Mouse (Mus musculus) kidney, postnatal 36 days (tissue): Measurements from ENCODE around the gene Tspan32.
A peak's percentile ranks its signal among the peaks of the same experiment; 100 is the strongest.

Experiments
- DNase-seq, 2 experiments: peaks; one replicate each; pipeline ENCODE4 v3.0.0; 2021 to 2022; ENCODE audit warnings: mixed read lengths in 2 of 2

The Tspan32 gene

GRCm38 (mm10) chr7:143034519-143035450 is 29.9 kb downstream of the Tspan32 start:
- DNase-seq = no peak

DNA sequence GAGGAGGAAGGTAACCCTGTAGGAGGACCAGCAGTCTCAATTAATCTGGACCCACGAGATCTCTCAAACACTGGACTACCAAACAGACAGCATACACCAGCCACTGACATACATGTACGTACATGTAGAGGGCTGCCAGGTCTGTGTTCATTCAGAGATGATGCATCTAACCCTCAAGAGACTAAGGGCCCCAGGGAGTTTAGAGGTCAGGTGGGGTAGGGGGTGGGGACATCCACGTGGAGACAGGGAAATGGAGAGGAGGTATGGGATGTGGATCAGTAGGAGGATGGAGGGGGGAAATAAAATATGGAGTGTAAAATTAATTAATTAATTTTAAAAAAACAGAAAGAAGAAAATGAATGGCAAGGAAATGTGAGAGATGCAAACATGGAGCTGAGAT is 31.9 kb downstream of the Tspan32 start:
- DNase-seq = no peak

DNA sequence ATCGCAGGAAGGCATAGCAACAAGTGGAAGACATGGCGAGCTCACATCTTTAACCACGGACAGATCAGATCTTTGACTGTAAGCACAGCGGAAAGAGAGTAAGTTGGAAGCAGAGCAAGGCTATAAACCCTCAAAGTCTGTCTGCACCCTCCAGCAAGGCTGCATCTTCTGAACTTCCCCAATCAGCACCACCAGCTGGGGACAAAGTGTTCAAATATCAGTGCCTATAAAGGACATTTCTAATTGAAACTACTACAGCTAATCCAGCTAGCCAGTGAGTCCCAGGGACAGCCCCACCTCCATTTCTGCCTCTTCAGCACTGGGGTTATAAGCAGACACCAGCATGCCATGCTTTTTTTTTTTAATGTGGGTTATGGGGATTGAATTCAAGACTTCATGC is 32.5 kb downstream of the Tspan32 start:
- no peak for DNase-seq

DNA sequence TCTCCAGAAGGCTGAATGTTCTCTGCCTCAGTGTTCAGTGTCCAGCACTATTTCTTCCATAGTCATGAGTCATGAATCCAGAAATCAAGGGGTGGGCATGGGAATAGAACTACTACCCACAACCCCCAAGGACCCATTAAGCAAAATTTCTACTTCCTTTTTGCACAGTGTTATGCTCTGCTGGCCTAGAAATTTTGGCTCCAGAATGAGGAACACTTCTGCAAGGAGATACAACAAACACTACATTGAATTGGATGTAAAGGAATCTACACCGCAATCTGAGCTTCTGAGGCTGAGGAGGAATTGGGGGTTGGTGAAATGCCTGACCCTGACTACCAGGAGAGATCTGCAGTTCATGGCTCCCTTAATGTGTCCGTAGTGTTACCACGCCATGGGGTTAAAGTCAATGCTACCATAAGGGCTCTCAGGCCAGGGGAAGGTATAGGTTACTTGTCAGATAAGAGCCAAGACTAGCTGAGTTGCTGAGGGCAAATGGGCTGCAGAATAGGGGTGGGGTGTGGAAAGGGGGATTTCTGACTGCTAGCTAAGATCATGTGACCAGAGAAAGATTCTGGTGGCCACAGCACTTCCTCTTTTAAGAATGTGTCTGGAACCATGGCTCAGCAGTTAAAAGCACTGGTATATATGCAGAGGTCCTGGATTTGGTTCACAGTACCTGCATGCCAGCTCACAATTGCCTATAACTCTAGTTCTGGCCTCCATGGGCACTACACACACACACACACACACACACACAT is 33.5 kb downstream of the Tspan32 start:
- DNase-seq = no peak

GRCm38 (mm10) chr7:143040561-143040960 is 35.7 kb downstream of the Tspan32 start:
- DNase-seq = no peak

- DNase-seq = no peak
Measured at GRCm38 (mm10) chr7:143041138-143041822, 36.4 kb downstream of the Tspan32 start.

- DNase-seq = peak; percentile 84 to 90
Measured at GRCm38 (mm10) chr7:143042089-143042488, 37.2 kb downstream of the Tspan32 start.

DNA sequence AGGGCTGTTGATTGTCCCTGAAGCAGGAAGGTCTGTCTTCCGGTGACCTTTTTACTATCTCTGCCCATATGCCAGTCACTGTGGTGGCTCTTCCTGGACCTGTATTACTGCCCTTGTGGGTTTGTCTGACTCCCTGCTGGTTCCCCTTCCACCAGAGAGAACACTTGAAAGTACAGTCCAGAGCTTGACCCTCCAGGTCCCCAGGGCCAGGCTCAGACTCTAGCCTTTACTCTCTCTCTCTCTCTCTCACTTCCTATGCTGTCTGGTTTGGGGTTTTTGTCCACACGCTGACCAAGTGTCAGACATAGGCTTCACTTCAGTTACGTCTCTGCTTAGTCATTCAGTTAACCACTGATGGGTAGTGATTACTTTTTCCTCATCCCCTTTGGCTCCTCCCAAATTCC is 38.1 kb downstream of the Tspan32 start:
- DNase-seq = no peak

DNA sequence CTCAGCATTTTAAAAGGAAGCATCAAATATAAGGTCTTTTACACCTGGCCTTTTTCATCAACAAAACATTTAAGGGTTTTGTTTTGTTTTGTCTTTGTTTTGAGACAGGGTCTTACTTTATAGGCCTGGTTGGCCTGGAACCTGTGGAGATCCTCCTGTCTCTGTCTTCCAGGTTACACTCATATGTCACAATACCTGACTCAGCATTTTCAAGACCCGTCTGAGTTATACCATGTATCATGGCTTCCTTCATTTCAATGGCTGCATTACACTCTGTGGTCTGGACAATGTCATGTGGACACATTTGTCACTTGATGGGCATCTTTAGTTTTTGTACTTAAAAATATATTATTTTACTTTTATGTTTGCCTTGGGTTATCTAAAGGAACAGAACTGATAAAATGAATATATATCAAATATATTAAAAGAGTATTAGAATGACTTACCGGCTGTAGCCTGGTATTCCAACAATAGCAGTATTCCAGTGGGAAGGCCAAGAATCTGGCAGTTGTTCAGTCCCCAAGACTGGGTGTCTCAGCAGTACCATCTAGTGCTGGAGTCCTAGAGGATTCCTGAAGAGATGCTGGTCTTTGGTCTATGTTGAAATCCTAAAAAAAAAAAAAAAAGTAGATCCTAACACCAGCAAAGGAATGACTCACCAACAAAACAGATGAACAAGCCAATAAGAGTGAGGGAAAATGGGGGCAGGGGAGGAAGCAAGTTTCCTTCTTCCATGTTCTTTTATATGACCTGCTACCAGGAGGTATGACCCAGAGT is 39.4 kb downstream of the Tspan32 start:
- no peak for DNase-seq

DNA sequence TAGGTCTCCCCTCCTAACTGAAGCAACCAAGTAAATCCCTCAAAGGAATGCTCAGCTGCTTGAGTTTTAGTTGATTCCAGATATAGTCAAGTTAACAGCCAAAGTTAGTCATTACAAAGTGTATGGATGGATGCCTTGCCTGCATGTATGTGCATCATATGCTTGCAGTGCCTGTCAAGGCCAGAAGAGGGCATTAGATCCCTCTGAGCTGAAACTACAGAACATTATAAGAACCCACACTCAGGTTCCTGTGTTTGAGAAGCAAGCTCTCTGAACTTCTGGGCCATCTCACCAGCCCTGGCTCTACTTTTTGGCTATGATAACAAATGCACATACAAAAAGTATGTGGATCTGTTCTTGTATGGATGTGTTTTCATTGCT is 40.0 kb downstream of the Tspan32 start:
- peak in 1 of 2 experiments; percentile 4 for DNase-seq

GRCm38 (mm10) chr7:143046358-143046757 is 41.5 kb downstream of the Tspan32 start:
- peak in 1 of 2 experiments; percentile 6 for DNase-seq

- no peak for DNase-seq
Measured at GRCm38 (mm10) chr7:143049331-143049730, 44.5 kb downstream of the Tspan32 start.

GRCm38 (mm10) chr7:143049841-143050816 is 45.3 kb downstream of the Tspan32 start:
- peak; percentile 82 to 85 for DNase-seq

GRCm38 (mm10) chr7:143051316-143051715 is 46.5 kb downstream of the Tspan32 start:
- no peak for DNase-seq

GRCm38 (mm10) chr7:143052626-143053007 is 47.8 kb downstream of the Tspan32 start, which contains the start of gene Cd81:
Gene Cd81, plus strand, starts transcription at chr7:143052739.
- peak; percentile 85 to 94 for DNase-seq

- DNase-seq = peak; percentile 65 to 80
Measured at GRCm38 (mm10) chr7:143053008-143053899, 48.4 kb downstream of the Tspan32 start.

- no peak for DNase-seq
Measured at GRCm38 (mm10) chr7:143053961-143054611, 49.2 kb downstream of the Tspan32 start.

GRCm38 (mm10) chr7:143054612-143054965 is 49.7 kb downstream of the Tspan32 start:
- DNase-seq = no peak

DNA sequence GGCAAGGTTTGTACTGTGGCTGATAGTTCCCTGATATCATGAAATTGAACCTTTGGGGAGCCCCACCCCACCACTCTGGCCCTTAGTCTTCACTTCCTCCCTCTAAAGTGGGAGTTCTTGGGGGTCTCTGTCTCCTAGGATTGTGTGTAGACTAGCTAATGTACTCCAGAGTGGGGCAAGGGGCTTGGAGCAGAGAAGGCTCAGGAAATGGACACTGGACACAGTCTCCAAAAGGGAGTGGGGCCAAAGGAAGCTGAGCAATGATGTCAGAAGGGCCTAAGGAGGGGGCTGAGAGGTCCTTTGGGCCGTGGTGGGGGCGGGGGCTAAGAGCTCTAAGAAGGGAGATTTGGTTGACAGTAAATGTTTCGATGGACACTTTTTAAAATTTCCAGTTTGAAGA is 50.2 kb downstream of the Tspan32 start:
- DNase-seq = no peak
